Mouse (Mus musculus): ENCODE results near the gene Ina. TPM values are rescaled to one million over a fixed set of nuclear protein-coding genes. Genes with fewer than 3 reads are reported as not detected.
A peak's percentile ranks its signal among the peaks of the same experiment; 100 is the strongest.
"Not testable (repeated sequence)": the region's sequence is repeated elsewhere in the genome, so short reads cannot be mapped to it uniquely, and the experiment has no call there.

Gene Ina
- polyA plus RNA-seq, 1 experiment, result not detected

- peak overlapping the region; percentile 60 for H3K27ac ChIP-seq (replicated peaks; ENCODE audit: low read depth, low read length)
- not testable (repeated sequence) for H3K4me3 ChIP-seq (ENCODE audit: insufficient read depth, low read depth, low read length); H3K4me1 ChIP-seq (ENCODE audit: control insufficient read depth, insufficient read depth, insufficient read length, low read length)
These were observed 36.4 kb upstream of the Ina start for GRCm38 (mm10) chr19:46978069-46978468.

- H3K4me1 ChIP-seq (ENCODE audit: control insufficient read depth, insufficient read depth, insufficient read length, low read length), result peaks cover 5% of the 10 kb centered on the region; the same call in 1 of the 2 replicates
- peak overlapping the region; percentile 100 for H3K27ac ChIP-seq (replicated peaks; ENCODE audit: low read depth, low read length)
- no peak overlapping the region for H3K4me3 ChIP-seq (ENCODE audit: insufficient read depth, low read depth, low read length)
These were observed 35.3 kb upstream of the Ina start for GRCm38 (mm10) chr19:46978920-46979780.

GRCm38 (mm10) chr19:46979781-46980105 lies 34.8 kb upstream of the Ina start:
- peak overlapping the region; percentile 100 for H3K27ac ChIP-seq (replicated peaks; ENCODE audit: low read depth, low read length)
- peaks cover 5% of the 10 kb centered on the region; the same call in 1 of the 2 replicates for H3K4me1 ChIP-seq (ENCODE audit: control insufficient read depth, insufficient read depth, insufficient read length, low read length)
- H3K4me3 ChIP-seq (ENCODE audit: insufficient read depth, low read depth, low read length), result no peak overlapping the region

GRCm38 (mm10) chr19:46981462-46981861 lies 33.0 kb upstream of the Ina start:
- Histone ChIP-seq H3K4me1 (ENCODE audit: control insufficient read depth, insufficient read depth, insufficient read length, low read length) (peaks cover 2% of the 10 kb centered on the region; the same call in 1 of the 2 replicates), H3K27ac (replicated peaks; ENCODE audit: low read depth, low read length) (no peak overlapping the region), H3K4me3 (ENCODE audit: insufficient read depth, low read depth, low read length) (no peak overlapping the region)

GRCm38 (mm10) chr19:46983352-46983965 lies 31.0 kb upstream of the Ina start:
- H3K27ac ChIP-seq (replicated peaks; ENCODE audit: low read depth, low read length), result no peak overlapping the region
- peaks cover 2% of the 10 kb centered on the region; the same call in 1 of the 2 replicates for H3K4me1 ChIP-seq (ENCODE audit: control insufficient read depth, insufficient read depth, insufficient read length, low read length)
- no peak overlapping the region for H3K4me3 ChIP-seq (ENCODE audit: insufficient read depth, low read depth, low read length)

- H3K27ac ChIP-seq (replicated peaks; ENCODE audit: low read depth, low read length), result no peak overlapping the region
- H3K4me1 ChIP-seq (ENCODE audit: control insufficient read depth, insufficient read depth, insufficient read length, low read length), result peaks cover 2% of the 10 kb centered on the region; the same call in 1 of the 2 replicates
- no peak overlapping the region for H3K4me3 ChIP-seq (ENCODE audit: insufficient read depth, low read depth, low read length)
These were observed 30.5 kb upstream of the Ina start for GRCm38 (mm10) chr19:46983966-46984380.

GRCm38 (mm10) chr19:46984726-46985622 lies 29.5 kb upstream of the Ina start:
- H3K4me1 ChIP-seq (ENCODE audit: control insufficient read depth, insufficient read depth, insufficient read length, low read length), result peaks cover 3% of the 10 kb centered on the region; the same call in 1 of the 2 replicates
- H3K4me3 ChIP-seq (ENCODE audit: insufficient read depth, low read depth, low read length), result no peak overlapping the region
- H3K27ac ChIP-seq (replicated peaks; ENCODE audit: low read depth, low read length), result no peak overlapping the region

GRCm38 (mm10) chr19:46987646-46988045 lies 26.9 kb upstream of the Ina start:
- peak overlapping the region; percentile 74; the same call in 1 of the 2 replicates for H3K27ac ChIP-seq (replicated peaks; ENCODE audit: low read depth, low read length)

GRCm38 (mm10) chr19:46988231-46989087 lies 26.0 kb upstream of the Ina start:
- Histone ChIP-seq H3K4me1 (ENCODE audit: control insufficient read depth, insufficient read depth, insufficient read length, low read length) (peaks cover 3% of the 10 kb centered on the region; the same call in 1 of the 2 replicates), H3K27ac (replicated peaks; ENCODE audit: low read depth, low read length) (peak overlapping the region; percentile 74), H3K4me3 (ENCODE audit: insufficient read depth, low read depth, low read length) (0 out of 2 replicates have a peak overlapping the region, but pooled peaks have one; percentile 14)

More at GRCm38 (mm10) chr19:46987646-46988045, 26.9 kb upstream of the Ina start:
- H3K4me3 ChIP-seq (ENCODE audit: insufficient read depth, low read depth, low read length), result no peak overlapping the region
- H3K4me1 ChIP-seq (ENCODE audit: control insufficient read depth, insufficient read depth, insufficient read length, low read length), result peaks cover 3% of the 10 kb centered on the region; the same call in 1 of the 2 replicates

GRCm38 (mm10) chr19:46989479-46990152 lies 24.9 kb upstream of the Ina start:
- Histone ChIP-seq H3K27ac (replicated peaks; ENCODE audit: low read depth, low read length) (no peak overlapping the region), H3K4me3 (ENCODE audit: insufficient read depth, low read depth, low read length) (no peak overlapping the region), H3K4me1 (ENCODE audit: control insufficient read depth, insufficient read depth, insufficient read length, low read length) (peaks cover 3% of the 10 kb centered on the region; the same call in 1 of the 2 replicates)

GRCm38 (mm10) chr19:46990153-46990518 lies 24.4 kb upstream of the Ina start:
- Histone ChIP-seq H3K4me3 (ENCODE audit: insufficient read depth, low read depth, low read length) (no peak overlapping the region), H3K4me1 (ENCODE audit: control insufficient read depth, insufficient read depth, insufficient read length, low read length) (peaks cover 3% of the 10 kb centered on the region; the same call in 1 of the 2 replicates), H3K27ac (replicated peaks; ENCODE audit: low read depth, low read length) (no peak overlapping the region)

GRCm38 (mm10) chr19:46990625-46991024 lies 23.9 kb upstream of the Ina start:
- peak overlapping the region; percentile 34 for H3K27ac ChIP-seq (replicated peaks; ENCODE audit: low read depth, low read length)
- not testable (repeated sequence) for H3K4me1 ChIP-seq (ENCODE audit: control insufficient read depth, insufficient read depth, insufficient read length, low read length); H3K4me3 ChIP-seq (ENCODE audit: insufficient read depth, low read depth, low read length)

GRCm38 (mm10) chr19:46991145-46991544 lies 23.4 kb upstream of the Ina start:
- Histone ChIP-seq H3K4me1 (ENCODE audit: control insufficient read depth, insufficient read depth, insufficient read length, low read length) (peaks cover 3% of the 10 kb centered on the region; the same call in 1 of the 2 replicates), H3K27ac (replicated peaks; ENCODE audit: low read depth, low read length) (no peak overlapping the region), H3K4me3 (ENCODE audit: insufficient read depth, low read depth, low read length) (no peak overlapping the region)

Measured in brown adipose tissue, adult 24 weeks (tissue).